9 mouse cellular contexts compared by ENCODE assay signal in genomic region chr19:30118344-30119312, GRCm38 (mm10). TPM values are rescaled to one million over a fixed set of nuclear protein-coding genes. Genes with fewer than 3 reads are reported as not detected.
DNase-seq lines count a peak whose midpoint lies in the region; ATAC-seq lines count a peak whose summit lies in the region.
"Had no signal": no experiment of that assay in that cellular context is flagged by ENCODE, and none has a peak within 500 bp of the region (broad histone marks: within the 10 kb centered on the region; RNA-seq: fewer than 3 reads in every experiment).

No protein-coding gene starts in this region.

- H3K4me3 ChIP-seq in neural tube, embryonic 12.5 days, result no peak overlapping the region
- H3K4me3 ChIP-seq in hindbrain, embryonic 12.5 days, result no peak overlapping the region
- H3K4me3 ChIP-seq in liver, embryonic 15.5 days (replicated peaks), result no peak overlapping the region
- H3K4me3 ChIP-seq: embryonic facial prominence, embryonic 13.5 days had no signal

- no peak overlapping the region for H3K9ac ChIP-seq in neural tube, embryonic 12.5 days
- H3K9ac ChIP-seq in hindbrain, embryonic 12.5 days, result no peak overlapping the region
- H3K9ac ChIP-seq in liver, embryonic 15.5 days, result no peak overlapping the region
- H3K9ac ChIP-seq: embryonic facial prominence, embryonic 13.5 days had no signal

- no peak overlapping the region for H3K27ac ChIP-seq in neural tube, embryonic 12.5 days
- peak overlapping the region; percentile 86 for H3K27ac ChIP-seq in hindbrain, embryonic 12.5 days
- H3K27ac ChIP-seq in liver, embryonic 15.5 days (replicated peaks), result peak overlapping the region; percentile 76

- DNase-seq in neural tube, embryonic 10.5 days (ENCODE audit: extremely low spot score, low spot score), result no peak
- DNase-seq in yolk sac, embryonic 10.5 days (ENCODE audit: low spot score), result peak; percentile 78
- no peak for DNase-seq in gastrocnemius, postnatal 36 days
- DNase-seq in heart, adult 9 months (ENCODE audit: low spot score in 2 of 2), result no peak
- DNase-seq: thymus, adult 18-20 months had no signal

- WGBS in neural tube, embryonic 12.5 days, result 89% methylated on average over 17 of the region's 17 CpGs
- 75% methylated on average over 17 of the region's 17 CpGs for WGBS in hindbrain, embryonic 12.5 days
- WGBS in liver, embryonic 15.5 days (ENCODE audit: insufficient replicate concordance), result 62% methylated on average over 17 of the region's 17 CpGs

- no peaks in the 10 kb centered on the region for H3K36me3 ChIP-seq in neural tube, embryonic 12.5 days
- no peaks in the 10 kb centered on the region for H3K36me3 ChIP-seq in hindbrain, embryonic 12.5 days
- 0 out of 2 replicates have a peak, but pooled peaks cover 8% of the 10 kb centered on the region for H3K36me3 ChIP-seq in liver, embryonic 15.5 days (replicated peaks)
- H3K36me3 ChIP-seq: embryonic facial prominence, embryonic 13.5 days had no signal

- intact Hi-C loops in gastrocnemius, postnatal 36 days (cut with DNase I), result no loop called here

- no peaks in the 10 kb centered on the region for H3K27me3 ChIP-seq in neural tube, embryonic 12.5 days (replicated peaks)
- no peaks in the 10 kb centered on the region for H3K27me3 ChIP-seq in hindbrain, embryonic 12.5 days
- no peaks in the 10 kb centered on the region for H3K27me3 ChIP-seq in liver, embryonic 15.5 days
- H3K27me3 ChIP-seq: embryonic facial prominence, embryonic 13.5 days had no signal

- no peaks in the 10 kb centered on the region for H3K9me3 ChIP-seq in neural tube, embryonic 12.5 days
- H3K9me3 ChIP-seq in hindbrain, embryonic 12.5 days (replicated peaks), result no peaks in the 10 kb centered on the region
- H3K9me3 ChIP-seq in liver, embryonic 15.5 days (replicated peaks), result no peaks in the 10 kb centered on the region
- H3K9me3 ChIP-seq: embryonic facial prominence, embryonic 13.5 days had no signal

- H3K4me1 ChIP-seq in neural tube, embryonic 12.5 days, result peaks cover 9% of the 10 kb centered on the region
- H3K4me1 ChIP-seq in hindbrain, embryonic 12.5 days, result peaks cover 37% of the 10 kb centered on the region
- H3K4me1 ChIP-seq in liver, embryonic 15.5 days (replicated peaks), result peaks cover 9% of the 10 kb centered on the region; the same call in 1 of the 2 replicates

- no peak overlapping the region for H3K4me2 ChIP-seq in neural tube, embryonic 12.5 days (replicated peaks)
- peak overlapping the region; percentile 17; the same call in 1 of the 2 replicates for H3K4me2 ChIP-seq in hindbrain, embryonic 12.5 days (replicated peaks)
- no peak overlapping the region for H3K4me2 ChIP-seq in liver, embryonic 15.5 days
- H3K4me2 ChIP-seq: embryonic facial prominence, embryonic 13.5 days had no signal

- ATAC-seq in neural tube, embryonic 12.5 days (ENCODE audit: low FRiP score, low read depth), result peak; percentile 30; the same call in 1 of the 2 replicates
- peak; percentile 53 for ATAC-seq in hindbrain, embryonic 12.5 days (ENCODE audit: low FRiP score)
- peak; percentile 87 for ATAC-seq in liver, embryonic 15.5 days (ENCODE audit: insufficient read depth)

RNA-seq across cellular contexts. Expression of gene Gldc, which starts 56.6 kb away (rescaled TPM):
- polyA plus RNA-seq in neural tube, embryonic 12.5 days (2016; fragmentation: Nextera tagmentation; extraction: Ambion mirVana), result 19.7 and 20.9 TPM in 2 replicates
- polyA plus RNA-seq in hindbrain, embryonic 12.5 days (2016; fragmentation: Nextera tagmentation; extraction: Ambion mirVana), result 19.9 and 21.2 TPM in 2 replicates
- 25.1 and 28.9 TPM in 2 replicates for polyA plus RNA-seq in liver, embryonic 15.5 days (2015; fragmentation: Nextera tagmentation; extraction: Ambion mirVana)
- not detected for total RNA-seq in gastrocnemius, postnatal 36 days (2021)

Comparison
In these comparisons a context has a peak if more than half of its experiments do, and no peak if none do; other contexts are left out.
1. ATAC-seq: peak in every context shown above with its lines; median percentile 87 in liver, embryonic 15.5 days; 53 in hindbrain, embryonic 12.5 days; 30 in neural tube, embryonic 12.5 days.